Mouse (Mus musculus): ENCODE data around the gene Zfp580.

- TF ChIP-seq CTCF (IDR thresholded peaks at IDR 0.05; ENCODE audit: low read depth, low read length) (no peak), TAL1 (conservative IDR thresholded peaks at IDR 0.05; ENCODE audit: low read depth, low read length) (no peak), GATA1 (IDR thresholded peaks at IDR 0.05; ENCODE audit: borderline replicate concordance, low read length) (no peak), GATA2 (IDR thresholded peaks at IDR 0.05; ENCODE audit: borderline replicate concordance, low read depth, low read length) (no peak), POLR2AphosphoS5 (IDR thresholded peaks at IDR 0.05; ENCODE audit: insufficient replicate concordance, low read depth, low read length) (no peak)
Observed at GRCm38 (mm10) chr7:5099796-5100195, 48.5 kb downstream of the Zfp580 start.
